Mouse (Mus musculus) heart, adult 2 months (tissue): ENCODE data around the gene Col24a1. TPM values are rescaled to one million over a fixed set of nuclear protein-coding genes. Genes with fewer than 3 reads are reported as not detected.

Experiments used
- DNase-seq, 2 experiments: peaks; one replicate each; pipeline ENCODE4 v3.0.0; 2021
- H3K27ac ChIP-seq: fragments of 200-600 bp; 2 replicates; pipeline ENCODE4 v1.8.1; 2022
- H3K27me3 ChIP-seq: fragments of 200-500 bp; 2 replicates; pipeline ENCODE4 v1.6.1; 2012; ENCODE audit warnings: mild to moderate bottlenecking, low read length, inconsistent platforms, mixed read lengths; ENCODE audit not compliant: control insufficient read depth, insufficient read depth
- H3K36me3 ChIP-seq: fragments of 200-500 bp; 2 replicates; pipeline ENCODE4 v1.6.1; 2012; ENCODE audit warnings: low read length, inconsistent platforms; ENCODE audit not compliant: control insufficient read depth, insufficient read depth
- H3K4me1 ChIP-seq: fragments of 200-500 bp; 2 replicates; pipeline ENCODE4 v1.6.1; 2011; ENCODE audit warnings: low read length; ENCODE audit not compliant: control insufficient read depth, insufficient read depth
- H3K4me3 ChIP-seq: fragments of 200-600 bp; 2 replicates; pipeline ENCODE4 v1.8.1; 2022
- H3K79me2 ChIP-seq: fragments of 200-500 bp; replicated peaks from 2 replicates; pipeline ENCODE4 v1.6.1; 2012; ENCODE audit warnings: mild to moderate bottlenecking, inconsistent platforms, low read length, moderate library complexity, mixed read lengths; ENCODE audit not compliant: control insufficient read depth, insufficient read depth
- H3K9ac ChIP-seq: fragments of 200-500 bp; 2 replicates; pipeline ENCODE4 v1.6.1; 2012; ENCODE audit warnings: low read depth, mild to moderate bottlenecking, control low read depth, inconsistent platforms, low read length, mixed read lengths
- CTCF ChIP-seq: fragments of 200-600 bp; IDR thresholded peaks from 2 replicates; pipeline ENCODE4 v1.8.1; 2022; ENCODE audit warnings: antibody characterized with exemption, mild to moderate bottlenecking, moderate library complexity
- EP300 ChIP-seq: fragments of 200-500 bp; IDR thresholded peaks from 2 replicates; pipeline ENCODE4 v1.6.1; 2011; ENCODE audit warnings: low read depth, low read length, control low read depth; ENCODE audit not compliant: insufficient read depth
- POLR2A ChIP-seq: fragments of 200-500 bp; IDR thresholded peaks from 2 replicates; pipeline ENCODE4 v1.6.1; 2011; ENCODE audit warnings: mild to moderate bottlenecking, low read depth, low read length, control low read depth; ENCODE audit not compliant: insufficient read depth
- WGBS: fragments of 180-500 bp; shearing (Covaris S2); methylation state at CpG from one replicate; pipeline ENCODE4 v1.1.7; 2018; 5-methylcytosine and 5-hydroxymethylcytosine counted together
- intact Hi-C: fragments of 180-260 bp; cut with DNase I; formaldehyde crosslinking; loops from one replicate; pipeline ENCODE4 v1.15.1; 2025
- polyA plus RNA-seq: library from polyadenylated mRNA; depleted of rRNA; stranded (reverse); fragments of >200 nt; gene quantifications from 2 replicates; pipeline ENCODE4 v1.2.3, GENCODE M21; 2012
- total RNA-seq, 2 experiments: library from RNA; stranded (reverse); gene quantifications; 2 replicates each; pipeline ENCODE4 v1.2.3; 2021

The Col24a1 gene
- total and polyA plus RNA-seq, 3 experiments = 0.05 to 0.07 (median 0.06) TPM

DNA sequence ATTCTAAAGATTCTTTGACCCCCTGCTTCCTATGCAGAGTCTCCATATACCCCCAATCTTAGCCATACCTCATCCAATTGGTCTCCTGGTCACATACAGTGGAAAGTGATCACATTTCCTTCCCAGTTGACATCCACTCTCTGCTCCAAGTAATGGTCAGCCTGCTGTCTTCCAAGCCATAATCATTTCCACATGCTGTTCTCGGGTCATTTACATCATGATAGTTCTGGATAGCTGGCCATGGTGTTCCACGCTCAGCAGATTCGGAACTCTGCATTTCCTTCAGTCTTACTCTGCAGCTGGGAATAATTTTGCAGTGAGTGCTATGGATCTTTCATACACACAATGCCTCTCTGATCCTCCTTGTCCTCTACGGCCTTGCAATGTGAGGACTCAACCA is 233.0 kb downstream of the Col24a1 start:
- H3K4me3 ChIP-seq = no peak overlapping the region
- intact Hi-C loops = no loop called here
- no peaks in the 10 kb centered on the region for H3K4me1 ChIP-seq
- H3K36me3 ChIP-seq = no peaks in the 10 kb centered on the region
- no peak overlapping the region for H3K9ac ChIP-seq
- no peak for DNase-seq
- no peak for TF ChIP-seq POLR2A
- TF ChIP-seq CTCF = no peak
- no peak for TF ChIP-seq EP300
- WGBS = 88% methylated on average over 4 of the region's 4 CpGs
- H3K27ac ChIP-seq = no peak overlapping the region
- H3K79me2 ChIP-seq = no peaks in the 10 kb centered on the region
- no peaks in the 10 kb centered on the region for H3K27me3 ChIP-seq

DNA sequence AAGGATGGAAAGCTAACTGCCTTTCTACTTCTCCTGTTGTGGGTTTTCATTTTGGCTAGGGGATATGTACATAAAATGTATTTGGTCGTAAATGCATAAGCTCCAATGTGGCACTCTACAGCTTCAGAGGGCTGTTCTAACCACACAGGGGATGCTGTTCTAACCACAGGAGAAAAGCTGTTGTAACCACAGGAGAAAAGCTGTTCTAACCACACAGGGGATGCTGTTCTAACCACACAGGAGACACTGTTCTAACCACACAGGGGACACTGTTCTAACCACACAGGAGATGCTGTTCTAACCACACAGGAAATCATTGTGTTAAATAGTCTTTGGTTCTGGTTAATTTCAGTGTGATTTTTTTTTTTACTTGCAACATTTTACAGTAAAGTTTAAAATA is 245.6 kb downstream of the Col24a1 start:
- Histone ChIP-seq H3K9ac (no peak overlapping the region), H3K4me1 (no peaks in the 10 kb centered on the region), H3K4me3 (no peak overlapping the region), H3K27me3 (no peaks in the 10 kb centered on the region), H3K36me3 (no peaks in the 10 kb centered on the region), H3K27ac (no peak overlapping the region), H3K79me2 (no peaks in the 10 kb centered on the region)
- no peak for DNase-seq
- intact Hi-C loops = no loop called here
- TF ChIP-seq POLR2A = no peak
- no peak for TF ChIP-seq EP300
- TF ChIP-seq CTCF = no peak
- WGBS = 85% methylated on average over 1 of the region's 1 CpGs

DNA sequence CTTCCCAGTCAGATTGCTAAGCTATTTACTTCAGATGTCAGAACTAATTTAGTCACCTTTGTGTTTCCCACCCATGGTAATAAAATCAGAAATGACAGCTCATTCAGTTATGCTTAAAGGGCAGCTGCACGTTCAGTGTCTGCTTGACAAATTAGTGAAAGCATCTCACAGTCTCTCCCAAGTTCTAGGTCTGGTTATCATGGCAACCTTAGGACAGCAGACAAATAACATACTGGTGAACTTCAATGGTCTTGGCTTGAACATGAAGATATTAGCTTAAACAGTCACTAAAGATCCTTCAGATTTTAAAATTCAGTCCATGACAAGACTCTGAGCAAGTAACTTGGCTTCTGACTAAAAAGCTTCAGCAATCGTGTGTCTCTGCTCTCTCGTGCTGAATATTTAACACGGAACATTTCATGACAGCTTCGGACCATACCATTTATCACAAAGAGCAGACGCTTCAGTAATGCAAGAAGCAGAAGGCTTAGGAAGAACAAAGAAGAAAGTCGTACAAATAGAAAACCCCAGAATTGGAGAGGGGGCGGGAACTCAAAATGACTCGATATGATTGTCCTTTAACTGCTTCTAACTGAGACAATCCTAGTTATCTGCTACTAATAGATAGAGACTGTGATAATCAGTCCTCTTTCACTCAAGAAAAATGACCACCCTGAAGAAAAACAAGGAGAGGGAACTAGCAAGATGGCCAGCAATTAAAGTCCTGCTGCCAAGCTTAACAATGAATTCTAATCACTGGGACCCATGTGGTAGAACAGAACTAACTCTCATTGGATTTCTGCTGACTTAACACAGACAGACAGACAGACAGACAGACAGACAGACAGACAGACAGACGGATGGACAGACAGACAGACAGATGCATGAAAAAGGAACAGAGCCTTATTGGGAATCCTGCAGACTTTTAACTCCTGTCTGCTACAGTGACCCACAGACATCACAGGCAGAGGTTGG is 256.5 kb downstream of the Col24a1 start:
- TF ChIP-seq EP300 = no peak
- no peak for TF ChIP-seq POLR2A
- no peak for TF ChIP-seq CTCF
- WGBS = 75% methylated on average over 10 of the region's 10 CpGs
- H3K27me3 ChIP-seq = no peaks in the 10 kb centered on the region
- intact Hi-C loops = no loop called here
- no peak overlapping the region for H3K27ac ChIP-seq
- DNase-seq = no peak
- H3K9ac ChIP-seq = no peak overlapping the region
- H3K4me3 ChIP-seq = no peak overlapping the region
- no peaks in the 10 kb centered on the region for H3K36me3 ChIP-seq
- no peaks in the 10 kb centered on the region for H3K79me2 ChIP-seq
- H3K4me1 ChIP-seq = no peaks in the 10 kb centered on the region

GRCm38 (mm10) chr3:145550216-145550615 is 257.9 kb downstream of the Col24a1 start:
- intact Hi-C loops = no loop called here
- Histone ChIP-seq H3K27ac (no peak overlapping the region), H3K4me3 (no peak overlapping the region), H3K36me3 (no peaks in the 10 kb centered on the region), H3K4me1 (no peaks in the 10 kb centered on the region), H3K27me3 (no peaks in the 10 kb centered on the region), H3K79me2 (no peaks in the 10 kb centered on the region), H3K9ac (no peak overlapping the region)
- no peak for DNase-seq
- TF ChIP-seq POLR2A (no peak), CTCF (no peak), EP300 (no peak)
- 68% methylated on average over 3 of the region's 3 CpGs for WGBS

DNA sequence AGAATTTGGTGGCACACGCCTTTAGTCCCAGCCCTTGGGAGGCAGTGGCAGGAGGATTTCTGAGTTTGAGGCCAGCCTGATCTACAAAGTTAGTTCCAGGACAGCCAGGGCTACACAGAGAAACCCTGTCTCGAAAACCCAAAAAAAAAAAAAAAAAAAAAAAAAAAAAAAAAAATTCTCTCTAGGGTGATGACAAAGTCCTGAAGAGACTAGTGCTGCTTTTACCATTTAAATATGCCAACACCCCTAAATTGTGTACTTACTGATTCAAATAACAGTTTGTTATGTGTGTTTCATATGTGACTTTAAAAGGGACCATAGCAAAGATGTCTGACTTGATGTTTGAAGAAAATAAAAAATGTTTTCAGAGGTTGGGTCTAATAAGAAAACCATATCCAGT is 262.1 kb downstream of the Col24a1 start:
- no peak for DNase-seq
- no peaks in the 10 kb centered on the region for H3K27me3 ChIP-seq
- TF ChIP-seq POLR2A (no peak), EP300 (no peak), CTCF (no peak)
- H3K9ac ChIP-seq = no peak overlapping the region
- H3K4me1 ChIP-seq = no peaks in the 10 kb centered on the region
- no peak overlapping the region for H3K27ac ChIP-seq
- WGBS = 71% methylated on average over 2 of the region's 2 CpGs
- no peak overlapping the region for H3K4me3 ChIP-seq
- H3K79me2 ChIP-seq = no peaks in the 10 kb centered on the region
- no peaks in the 10 kb centered on the region for H3K36me3 ChIP-seq
- intact Hi-C loops = no loop called here

- intact Hi-C loops = no loop called here
- H3K9ac ChIP-seq = no peak overlapping the region
Observed at GRCm38 (mm10) chr3:145556206-145556605, 263.9 kb downstream of the Col24a1 start.

More at GRCm38 (mm10) chr3:145556206-145556605, 263.9 kb downstream of the Col24a1 start:
- WGBS = 76% methylated on average over 10 of the region's 10 CpGs
- Histone ChIP-seq H3K4me1 (no peaks in the 10 kb centered on the region), H3K79me2 (no peaks in the 10 kb centered on the region), H3K27me3 (no peaks in the 10 kb centered on the region), H3K36me3 (no peaks in the 10 kb centered on the region), H3K27ac (no peak overlapping the region), H3K4me3 (no peak overlapping the region)
- TF ChIP-seq EP300 = no peak
- TF ChIP-seq CTCF = no peak
- no peak for TF ChIP-seq POLR2A
- no peak for DNase-seq
